Mouse (Mus musculus): Measurements from ENCODE around the gene Clec12b. TPM values are rescaled to one million over a fixed set of nuclear protein-coding genes. Genes with fewer than 3 reads are reported as not detected.

Gene Clec12b
- polyA plus RNA-seq (2016; fragmentation: Nextera tagmentation; extraction: Ambion mirVana), result 0.19 TPM in 1 of 2 replicates, not detected in the other

DNA sequence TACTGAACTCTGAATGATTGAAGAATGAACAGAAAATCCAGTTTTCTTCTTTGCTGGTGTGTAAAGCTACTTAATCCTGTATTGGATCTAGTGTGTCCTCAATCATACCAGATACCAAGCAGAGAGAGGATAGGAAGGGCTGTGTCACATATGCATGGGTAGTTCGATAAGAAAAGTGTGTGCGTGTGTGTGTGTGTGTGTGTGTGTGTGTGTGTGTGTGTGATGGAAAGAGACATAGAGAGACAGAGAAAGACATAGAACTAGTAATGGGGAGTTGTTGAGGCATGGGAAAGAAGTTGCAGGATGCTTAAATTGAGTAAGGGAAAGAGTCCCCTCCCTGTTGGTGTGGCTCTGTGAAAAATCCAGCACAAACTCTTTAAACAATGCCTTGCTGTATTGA lies at the start of gene Clec12b:
Clec12b (minus strand) TSS at position 101 of the 400 bp plus-strand sequence.
- ATAC-seq (ENCODE audit: low FRiP score, low read depth), result no peak
- Histone ChIP-seq H3K36me3 (no peaks in the 10 kb centered on the region), H3K4me2 (replicated peaks) (no peak within 1 kb of the TSS), H3K27me3 (replicated peaks) (no peaks in the 10 kb centered on the region), H3K4me1 (peaks cover 8% of the 10 kb centered on the region; the same call in 1 of the 2 replicates), H3K9ac (no peak within 1 kb of the TSS), H3K27ac (no peak within 1 kb of the TSS), H3K4me3 (no peak within 1 kb of the TSS), H3K9me3 (no peaks in the 10 kb centered on the region)
- WGBS, result 74% methylated on average over 2 of the region's 2 CpGs

DNA sequence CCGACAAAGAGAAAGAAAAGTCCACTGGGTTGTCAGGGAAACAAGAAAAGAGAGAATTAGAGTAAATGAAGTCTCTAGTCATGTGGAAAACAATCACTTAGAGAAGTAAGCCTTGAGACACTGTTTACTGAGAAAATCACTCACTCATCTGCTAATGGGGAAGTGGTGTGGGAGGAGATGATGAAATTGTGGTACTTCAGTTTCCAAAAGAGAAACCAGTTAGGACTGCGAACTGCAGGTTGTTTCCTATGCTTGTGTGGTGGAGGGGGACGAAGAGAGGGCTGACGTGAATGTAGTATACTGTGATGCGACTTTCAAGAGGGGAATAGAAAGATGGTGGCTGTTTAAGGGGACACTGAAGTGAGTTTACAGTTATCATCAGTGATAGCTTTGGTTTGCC lies 48.6 kb upstream of the Clec12b start:
- Histone ChIP-seq H3K4me2 (replicated peaks) (no peak overlapping the region), H3K27ac (no peak overlapping the region), H3K27me3 (replicated peaks) (no peaks in the 10 kb centered on the region), H3K9ac (no peak overlapping the region), H3K9me3 (no peaks in the 10 kb centered on the region), H3K4me3 (no peak overlapping the region), H3K36me3 (no peaks in the 10 kb centered on the region), H3K4me1 (no peaks in the 10 kb centered on the region)
- no peak for ATAC-seq (ENCODE audit: low FRiP score, low read depth)
- WGBS, result 72% methylated on average over 5 of the region's 5 CpGs

DNA sequence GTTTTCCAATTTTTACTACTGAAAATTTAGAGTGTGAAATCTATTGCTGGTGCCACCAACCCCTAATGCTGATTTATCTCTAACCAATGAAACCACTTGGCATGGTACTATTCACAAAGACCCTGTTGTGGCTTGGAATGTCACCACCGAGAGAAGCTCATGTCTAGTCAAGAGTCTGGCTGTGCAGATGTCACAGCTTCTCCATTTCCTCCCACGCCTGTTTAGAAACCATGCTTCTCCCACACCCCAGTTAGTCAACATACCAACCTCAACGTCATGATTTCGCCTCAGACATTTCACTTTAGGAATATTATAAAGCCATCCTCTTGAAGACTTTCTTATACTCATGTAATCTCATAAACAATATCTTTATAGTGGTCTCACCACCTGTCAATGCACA lies 41.6 kb upstream of the Clec12b start:
- Histone ChIP-seq H3K4me3 (no peak overlapping the region), H3K9ac (no peak overlapping the region), H3K27ac (no peak overlapping the region), H3K27me3 (replicated peaks) (no peaks in the 10 kb centered on the region), H3K9me3 (no peaks in the 10 kb centered on the region), H3K4me1 (peaks cover 4% of the 10 kb centered on the region; the same call in 1 of the 2 replicates), H3K36me3 (no peaks in the 10 kb centered on the region), H3K4me2 (replicated peaks) (no peak overlapping the region)
- no peak for ATAC-seq (ENCODE audit: low FRiP score, low read depth)
- WGBS, result 76% methylated on average over 4 of the region's 4 CpGs

DNA sequence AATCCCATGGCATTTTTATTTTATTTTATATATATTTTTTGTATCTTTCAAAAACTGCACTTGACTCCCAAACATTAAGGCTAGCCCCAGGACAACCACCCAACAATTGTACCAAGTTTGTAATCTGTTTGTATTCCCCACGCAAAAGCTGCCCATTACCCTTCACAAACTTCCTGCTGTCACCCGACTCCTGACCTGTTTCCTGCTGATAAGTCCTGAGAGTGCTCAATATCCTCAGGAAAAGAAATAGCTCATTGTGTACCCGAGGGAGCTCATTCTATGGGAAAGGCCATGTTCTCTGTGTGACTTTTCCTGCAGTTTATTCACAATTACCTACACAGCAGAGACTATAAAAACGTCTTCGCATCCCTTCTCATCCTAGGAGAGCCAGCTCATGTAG lies 40.1 kb upstream of the Clec12b start:
- Histone ChIP-seq H3K4me2 (replicated peaks) (no peak overlapping the region), H3K36me3 (no peaks in the 10 kb centered on the region), H3K4me3 (no peak overlapping the region), H3K9ac (no peak overlapping the region), H3K27me3 (replicated peaks) (no peaks in the 10 kb centered on the region), H3K9me3 (no peaks in the 10 kb centered on the region), H3K4me1 (peaks cover 4% of the 10 kb centered on the region; the same call in 1 of the 2 replicates), H3K27ac (no peak overlapping the region)
- ATAC-seq (ENCODE audit: low FRiP score, low read depth), result no peak
- 36% methylated on average over 5 of the region's 5 CpGs for WGBS

DNA sequence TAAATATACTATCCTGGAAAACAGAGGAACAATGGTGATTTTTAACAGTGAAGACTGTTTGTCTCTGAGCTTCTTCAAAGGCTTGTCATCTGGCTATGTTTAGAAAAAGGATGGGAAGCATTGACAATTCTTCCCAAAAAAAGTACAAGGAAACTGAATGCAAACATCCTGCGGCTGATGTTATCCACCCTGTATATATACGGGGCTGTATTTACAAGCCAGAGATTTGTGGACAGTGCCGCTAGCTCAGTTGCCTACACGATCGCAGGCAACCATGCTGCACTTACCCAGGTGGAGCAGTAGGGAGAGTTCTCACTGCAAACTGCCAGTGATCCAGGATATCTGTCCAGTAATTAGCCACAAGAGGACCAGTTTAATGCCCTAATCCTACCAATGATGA lies 39.5 kb upstream of the Clec12b start:
- H3K27me3 ChIP-seq (replicated peaks), result no peaks in the 10 kb centered on the region
- WGBS, result 62% methylated on average over 5 of the region's 5 CpGs
- H3K9me3 ChIP-seq, result no peaks in the 10 kb centered on the region
- H3K9ac ChIP-seq, result no peak overlapping the region
- peaks cover 4% of the 10 kb centered on the region; the same call in 1 of the 2 replicates for H3K4me1 ChIP-seq
- no peak overlapping the region for H3K4me3 ChIP-seq
- H3K27ac ChIP-seq, result no peak overlapping the region
- no peaks in the 10 kb centered on the region for H3K36me3 ChIP-seq
- no peak overlapping the region for H3K4me2 ChIP-seq (replicated peaks)
- ATAC-seq (ENCODE audit: low FRiP score, low read depth), result no peak

DNA sequence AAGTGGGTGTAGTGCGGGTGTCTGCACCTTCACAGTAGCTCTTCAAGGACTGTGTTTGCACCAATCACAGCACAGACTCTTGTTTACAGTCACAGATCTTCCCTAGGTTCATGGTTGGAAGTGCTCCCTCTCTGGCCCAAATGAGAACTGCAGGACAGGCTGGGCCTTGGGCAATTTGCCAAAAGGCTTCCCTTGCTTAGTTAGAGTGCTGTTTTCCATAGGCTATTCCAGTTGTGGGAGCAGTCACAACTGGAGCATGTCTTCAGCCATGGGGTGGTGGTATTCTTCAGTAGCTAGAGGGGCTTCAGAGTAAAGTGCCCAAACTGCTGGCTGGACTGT lies 38.0 kb upstream of the Clec12b start:
- 12% methylated on average over 1 of the region's 1 CpGs for WGBS

DNA sequence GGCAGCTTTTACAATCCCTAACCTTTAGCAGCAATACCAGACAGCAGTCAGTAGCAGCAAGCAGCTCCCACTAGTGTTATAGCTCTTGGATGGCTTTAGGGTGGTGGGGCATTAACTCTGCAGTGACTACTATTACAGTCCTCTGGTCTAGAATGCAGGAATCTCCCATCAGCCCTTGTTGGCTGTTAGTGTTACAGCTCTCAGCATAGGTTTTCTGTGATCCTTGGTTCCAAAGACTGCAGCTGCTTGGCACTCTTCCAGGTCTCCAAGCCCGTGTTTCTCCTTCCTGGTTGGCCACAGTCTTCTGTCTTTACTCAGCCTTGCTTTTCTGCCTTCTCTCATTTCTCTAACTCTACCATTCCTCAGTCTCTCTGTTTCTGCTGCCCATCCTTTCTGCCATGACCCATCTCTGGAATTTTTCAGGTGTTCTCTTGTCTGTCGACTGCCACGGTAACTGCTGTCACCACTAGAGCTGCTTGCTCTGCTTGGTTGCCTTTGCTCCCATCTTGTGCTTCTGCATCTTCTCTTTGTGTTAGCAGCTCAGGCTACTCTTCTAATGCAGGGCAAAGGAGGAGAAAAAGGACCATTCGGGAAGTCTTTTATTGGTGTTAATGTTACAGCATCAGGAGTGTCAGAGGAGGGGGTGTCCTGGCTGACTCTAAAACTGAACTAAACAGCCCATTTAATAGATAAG lies 37.5 kb upstream of the Clec12b start:
- H3K4me3 ChIP-seq, result no peak overlapping the region
- no peaks in the 10 kb centered on the region for H3K36me3 ChIP-seq
- no peak overlapping the region for H3K27ac ChIP-seq
- peaks cover 4% of the 10 kb centered on the region; the same call in 1 of the 2 replicates for H3K4me1 ChIP-seq
- H3K9ac ChIP-seq, result no peak overlapping the region
- peak; percentile 51 for ATAC-seq (ENCODE audit: low FRiP score, low read depth)
- WGBS, result 73% methylated on average over 4 of the region's 4 CpGs
- no peaks in the 10 kb centered on the region for H3K9me3 ChIP-seq
- no peak overlapping the region for H3K4me2 ChIP-seq (replicated peaks)
- H3K27me3 ChIP-seq (replicated peaks), result no peaks in the 10 kb centered on the region

More for the DNA sequence above, 38.0 kb upstream of the Clec12b start:
- H3K27ac ChIP-seq, result no peak overlapping the region
- H3K4me2 ChIP-seq (replicated peaks), result no peak overlapping the region
- peaks cover 4% of the 10 kb centered on the region; the same call in 1 of the 2 replicates for H3K4me1 ChIP-seq
- H3K36me3 ChIP-seq, result no peaks in the 10 kb centered on the region
- H3K4me3 ChIP-seq, result no peak overlapping the region
- H3K27me3 ChIP-seq (replicated peaks), result no peaks in the 10 kb centered on the region
- no peak overlapping the region for H3K9ac ChIP-seq
- peak; percentile 93 for ATAC-seq (ENCODE audit: low FRiP score, low read depth)
- H3K9me3 ChIP-seq, result no peaks in the 10 kb centered on the region

DNA sequence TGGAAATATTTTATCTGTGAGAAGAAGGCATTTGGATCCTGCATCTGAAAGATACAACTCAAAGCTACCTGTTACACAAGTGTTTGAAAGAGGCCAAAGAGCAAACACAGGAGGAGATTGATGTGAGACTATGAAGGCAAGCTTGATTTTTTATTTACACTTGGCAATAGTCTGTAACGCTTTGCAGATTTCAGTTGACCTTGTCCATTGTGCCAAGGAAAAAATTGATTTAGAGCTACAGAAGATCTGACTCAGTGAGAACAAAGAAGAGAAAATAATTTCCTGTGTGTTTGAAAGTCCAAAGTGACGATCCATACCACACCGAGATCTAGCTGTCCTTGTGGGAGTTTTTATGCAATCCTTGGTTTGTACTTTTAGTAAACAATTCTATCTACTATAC lies 36.6 kb upstream of the Clec12b start:
- no peak overlapping the region for H3K4me3 ChIP-seq
- H3K9ac ChIP-seq, result no peak overlapping the region
- peaks cover 4% of the 10 kb centered on the region; the same call in 1 of the 2 replicates for H3K4me1 ChIP-seq
- 94% methylated on average over 3 of the region's 3 CpGs for WGBS
- ATAC-seq (ENCODE audit: low FRiP score, low read depth), result no peak
- no peaks in the 10 kb centered on the region for H3K9me3 ChIP-seq
- no peak overlapping the region for H3K27ac ChIP-seq
- H3K4me2 ChIP-seq (replicated peaks), result no peak overlapping the region
- no peaks in the 10 kb centered on the region for H3K27me3 ChIP-seq (replicated peaks)
- no peaks in the 10 kb centered on the region for H3K36me3 ChIP-seq

DNA sequence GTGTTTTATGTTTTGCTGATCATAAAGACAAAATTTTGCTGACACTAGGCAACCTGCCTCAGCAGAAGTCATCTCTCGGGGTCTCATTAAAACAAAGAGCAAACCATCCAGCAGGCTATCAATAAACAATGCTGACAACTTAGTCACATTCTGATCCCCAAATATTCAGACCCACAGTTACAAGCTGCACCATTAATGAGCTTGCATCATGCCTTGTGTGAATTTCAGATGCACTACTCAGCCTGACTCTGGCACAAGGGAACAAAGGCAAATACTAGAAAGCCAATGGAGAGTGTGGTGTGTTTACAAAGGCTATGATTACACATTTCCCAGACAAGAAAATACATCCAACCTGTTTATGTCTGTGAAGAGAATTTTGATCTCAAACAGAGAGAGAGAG lies 28.5 kb upstream of the Clec12b start:
- Histone ChIP-seq H3K4me1 (no peaks in the 10 kb centered on the region), H3K4me2 (replicated peaks) (no peak overlapping the region), H3K27ac (no peak overlapping the region), H3K36me3 (no peaks in the 10 kb centered on the region), H3K9ac (no peak overlapping the region), H3K9me3 (no peaks in the 10 kb centered on the region), H3K4me3 (no peak overlapping the region), H3K27me3 (replicated peaks) (no peaks in the 10 kb centered on the region)
- no peak for ATAC-seq (ENCODE audit: low FRiP score, low read depth)
- 88% methylated on average over 1 of the region's 1 CpGs for WGBS

DNA sequence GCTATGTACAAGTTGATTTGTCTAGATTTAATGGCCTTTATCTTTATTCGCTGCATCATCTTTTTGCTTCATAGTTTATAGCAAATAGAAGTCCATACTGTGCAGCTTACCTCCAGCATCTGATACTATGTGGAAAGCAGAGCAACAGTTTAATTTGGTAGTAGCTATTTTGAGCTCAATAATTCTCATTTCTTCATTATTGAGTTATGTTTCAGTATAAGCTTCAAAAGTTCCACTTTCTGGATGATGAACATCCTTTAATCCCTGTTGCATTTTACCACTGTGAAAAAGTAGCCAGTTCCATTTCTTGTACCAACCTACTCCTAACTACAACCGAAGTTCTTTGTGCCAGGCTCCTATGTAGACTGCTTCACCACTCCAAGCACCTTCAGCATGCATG lies 22.9 kb upstream of the Clec12b start, which contains the start of gene Clec9a:
Clec9a (plus strand) TSS at position 301 of the 400 bp plus-strand sequence.
- Histone ChIP-seq H3K4me2 (replicated peaks) (no peak within 1 kb of the TSS), H3K9ac (no peak within 1 kb of the TSS), H3K4me3 (no peak within 1 kb of the TSS), H3K4me1 (no peaks in the 10 kb centered on the region), H3K9me3 (no peaks in the 10 kb centered on the region), H3K36me3 (no peaks in the 10 kb centered on the region), H3K27ac (no peak within 1 kb of the TSS), H3K27me3 (replicated peaks) (no peaks in the 10 kb centered on the region)
- no peak for ATAC-seq (ENCODE audit: low FRiP score, low read depth)
- 91% methylated on average over 2 of the region's 2 CpGs for WGBS

DNA sequence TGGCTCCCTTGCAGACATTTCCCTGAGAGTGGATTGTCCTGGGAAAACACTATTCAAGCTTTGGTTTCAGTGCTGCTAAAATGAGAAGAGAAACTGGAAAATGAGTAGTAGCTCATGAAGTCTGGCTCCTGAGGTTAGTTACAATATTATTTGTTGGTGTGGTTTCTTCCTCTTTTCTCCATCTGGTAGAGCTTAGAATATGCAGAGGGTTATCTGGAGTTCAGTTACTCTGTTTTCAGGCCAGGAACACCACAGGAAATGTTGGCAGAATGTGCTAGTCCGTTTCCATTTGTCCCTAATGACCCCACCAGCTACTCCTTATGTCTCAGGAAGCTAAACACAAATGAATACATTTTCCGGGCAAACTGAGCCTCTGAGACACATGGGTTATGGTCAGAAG lies 21.6 kb upstream of the Clec12b start:
- Histone ChIP-seq H3K4me1 (no peaks in the 10 kb centered on the region), H3K27ac (no peak overlapping the region), H3K4me3 (no peak overlapping the region), H3K9ac (no peak overlapping the region), H3K9me3 (no peaks in the 10 kb centered on the region), H3K36me3 (no peaks in the 10 kb centered on the region), H3K4me2 (replicated peaks) (no peak overlapping the region), H3K27me3 (replicated peaks) (no peaks in the 10 kb centered on the region)
- WGBS, result 46% methylated on average over 2 of the region's 2 CpGs
- ATAC-seq (ENCODE audit: low FRiP score, low read depth), result no peak

DNA sequence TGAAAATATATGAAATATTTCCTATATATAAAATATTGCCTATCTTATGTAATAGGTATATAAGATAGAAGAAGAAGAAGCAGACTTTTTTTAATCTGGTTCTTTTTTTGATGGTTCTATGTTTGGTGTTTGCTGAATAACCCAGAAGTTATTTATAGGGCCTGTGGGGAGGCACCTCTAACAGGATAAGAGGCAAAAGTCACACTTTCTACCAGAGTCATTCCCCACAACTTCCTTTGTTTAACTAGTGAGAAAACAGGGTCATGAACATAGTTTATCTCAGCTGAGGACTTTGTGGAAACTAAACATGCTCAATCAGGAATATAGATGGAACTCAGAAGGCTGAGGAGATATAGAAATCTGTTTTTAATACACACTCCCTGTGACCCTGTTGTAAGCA lies 20.3 kb upstream of the Clec12b start:
- Histone ChIP-seq H3K4me1 (no peaks in the 10 kb centered on the region), H3K27ac (no peak overlapping the region), H3K9me3 (no peaks in the 10 kb centered on the region), H3K9ac (no peak overlapping the region), H3K36me3 (no peaks in the 10 kb centered on the region), H3K4me3 (no peak overlapping the region), H3K4me2 (replicated peaks) (no peak overlapping the region), H3K27me3 (replicated peaks) (no peaks in the 10 kb centered on the region)
- no peak for ATAC-seq (ENCODE audit: low FRiP score, low read depth)

DNA sequence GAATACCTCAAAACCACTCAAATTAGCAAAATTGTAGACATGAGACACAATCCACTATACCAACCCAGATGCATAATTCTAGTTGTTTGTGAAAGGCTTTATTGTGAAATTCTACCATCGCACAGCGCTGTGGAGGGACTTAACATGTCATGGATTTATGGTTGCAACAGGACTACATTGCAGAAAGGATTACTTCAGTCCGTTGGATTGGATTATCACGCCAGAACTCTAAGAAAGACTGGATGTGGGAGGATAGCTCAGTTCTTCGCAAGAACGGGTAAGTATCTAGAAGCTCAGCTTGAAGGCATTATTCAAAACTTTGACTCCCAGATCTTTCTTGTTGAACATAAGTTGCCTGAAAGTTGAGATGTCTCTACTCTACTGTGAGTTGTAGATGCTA lies 17.7 kb upstream of the Clec12b start:
- no peak overlapping the region for H3K4me2 ChIP-seq (replicated peaks)
- 89% methylated on average over 6 of the region's 6 CpGs for WGBS
- no peaks in the 10 kb centered on the region for H3K36me3 ChIP-seq
- no peak overlapping the region for H3K27ac ChIP-seq
- H3K9ac ChIP-seq, result no peak overlapping the region
- H3K4me3 ChIP-seq, result no peak overlapping the region
- ATAC-seq (ENCODE audit: low FRiP score, low read depth), result no peak
- no peaks in the 10 kb centered on the region for H3K27me3 ChIP-seq (replicated peaks)
- no peaks in the 10 kb centered on the region for H3K4me1 ChIP-seq
- H3K9me3 ChIP-seq, result no peaks in the 10 kb centered on the region
